Mouse (Mus musculus): ENCODE data around the gene Gpr153. TPM values are rescaled to one million over a fixed set of nuclear protein-coding genes. Genes with fewer than 3 reads are reported as not detected.

Gpr153 gene
- total and polyA plus RNA-seq, 3 experiments = 0.08 TPM; not detected in 2

DNA sequence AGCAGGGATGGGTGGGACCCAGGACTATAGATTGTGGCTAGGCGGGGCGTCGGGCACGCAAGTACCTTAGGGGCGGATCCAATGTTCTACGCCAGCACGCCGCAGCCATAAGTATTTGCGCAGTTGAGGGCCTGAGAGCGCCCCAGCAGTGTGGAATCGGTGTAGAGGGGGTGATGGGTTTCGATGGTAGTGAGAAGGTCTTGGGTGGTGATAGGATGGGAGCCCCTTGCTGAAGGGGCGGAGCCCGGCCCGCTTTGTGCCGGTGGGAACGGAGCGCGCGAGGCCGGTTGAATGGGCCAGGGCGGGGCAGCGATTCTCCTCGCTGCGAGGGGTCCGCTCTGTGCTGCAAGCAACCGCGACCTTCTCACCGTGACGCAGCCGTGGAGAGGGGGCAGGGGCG lies 12.2 kb downstream of the Gpr153 start:
- no peak for TF ChIP-seq ZNF384 (IDR thresholded peaks at IDR 0.05; ENCODE audit: low read depth, low read length)
- no peak for TF ChIP-seq E2F4 (IDR thresholded peaks at IDR 0.05; ENCODE audit: borderline replicate concordance, low read depth, low read length)
- TF ChIP-seq RAD21 (IDR thresholded peaks at IDR 0.05; ENCODE audit: low read depth, low read length) = no peak
- no peak for TF ChIP-seq CTCF (IDR thresholded peaks at IDR 0.05 in 2 of 3, conservative IDR thresholded peaks at IDR 0.05 in 1 of 3; ENCODE audit: control insufficient read depth in 1 of 3, insufficient read depth in 1 of 3, low read depth in 2 of 3, low read length in 3 of 3, poor library complexity in 1 of 3, severe bottlenecking in 1 of 3)
- TF ChIP-seq ELF1 (IDR thresholded peaks at IDR 0.05; ENCODE audit: low read depth, low read length) = no peak
- TF ChIP-seq POLR2AphosphoS5 (IDR thresholded peaks at IDR 0.05; ENCODE audit: borderline replicate concordance, low read depth, low read length) = no peak
- TF ChIP-seq POLR2A (IDR thresholded peaks at IDR 0.05; ENCODE audit: control insufficient read depth in 1 of 2, insufficient read depth in 1 of 2, low read depth in 1 of 2, low read length in 2 of 2, poor library complexity in 1 of 2) = no peak
- no peak for TF ChIP-seq USF1 (IDR thresholded peaks at IDR 0.05; ENCODE audit: low read depth, low read length)
- TF ChIP-seq ETS1 (IDR thresholded peaks at IDR 0.05; ENCODE audit: low read depth, low read length) = no peak
- no peak for TF ChIP-seq TBP (IDR thresholded peaks at IDR 0.05; ENCODE audit: low read depth, low read length)
- no peak for TF ChIP-seq SIN3A (IDR thresholded peaks at IDR 0.05; ENCODE audit: low read length)
- TF ChIP-seq GABPA (IDR thresholded peaks at IDR 0.05; ENCODE audit: low read depth, low read length) = no peak
- no peak for TF ChIP-seq KAT2A (conservative IDR thresholded peaks at IDR 0.05; ENCODE audit: low read depth, low read length)
- no peak for TF ChIP-seq HCFC1 (IDR thresholded peaks at IDR 0.05; ENCODE audit: low read depth, low read length)
- Histone ChIP-seq H3K9me3 (replicated peaks; ENCODE audit: insufficient read depth, low read length) (no peaks in the 10 kb centered on the region), H3K27me3 (ENCODE audit: control insufficient read depth in 1 of 2, insufficient read depth in 2 of 2, low read length in 2 of 2) (no peaks in the 10 kb centered on the region), H3K4me1 (ENCODE audit: control insufficient read depth in 1 of 2, insufficient read depth in 2 of 2, low read length in 2 of 2) (no peaks in the 10 kb centered on the region), H3K79me2 (ENCODE audit: control insufficient read depth, insufficient read depth, low read length, poor library complexity) (no peaks in the 10 kb centered on the region), H3K27ac (ENCODE audit: control insufficient read depth, low read depth, low read length) (no peak overlapping the region), H3K36me3 (ENCODE audit: control insufficient read depth in 1 of 2, insufficient read depth in 2 of 2, low read length in 2 of 2) (no peaks in the 10 kb centered on the region), H3K4me3 (ENCODE audit: control insufficient read depth in 1 of 2, insufficient read depth in 1 of 2, low read depth in 2 of 2, low read length in 2 of 2) (peak overlapping the region; percentile 43 to 48; a peak in 3 of 4 replicates), H3K9ac (ENCODE audit: control insufficient read depth, low read depth, low read length, poor library complexity, severe bottlenecking) (peak overlapping the region; percentile 50)
- DNase-seq (ENCODE audit: low read depth, low spot score) = peak; percentile 65

- no peaks in the 10 kb centered on the region for H3K79me2 ChIP-seq (ENCODE audit: control insufficient read depth, insufficient read depth, low read length, poor library complexity)
- no peaks in the 10 kb centered on the region for H3K9me3 ChIP-seq (replicated peaks; ENCODE audit: insufficient read depth, low read length)
- H3K4me3 ChIP-seq (ENCODE audit: control insufficient read depth in 1 of 2, insufficient read depth in 1 of 2, low read depth in 2 of 2, low read length in 2 of 2) = no peak overlapping the region
- H3K9ac ChIP-seq (ENCODE audit: control insufficient read depth, low read depth, low read length, poor library complexity, severe bottlenecking) = no peak overlapping the region
- no peak for TF ChIP-seq ELF1 (IDR thresholded peaks at IDR 0.05; ENCODE audit: low read depth, low read length)
- no peak for TF ChIP-seq BHLHE40 (IDR thresholded peaks at IDR 0.05; ENCODE audit: borderline replicate concordance, low read depth, low read length)
- TF ChIP-seq MAFK (IDR thresholded peaks at IDR 0.05; ENCODE audit: borderline replicate concordance, low read depth, low read length) = no peak
- TF ChIP-seq RCOR1 (IDR thresholded peaks at IDR 0.05; ENCODE audit: low read depth, low read length) = no peak
- TF ChIP-seq MAZ (IDR thresholded peaks at IDR 0.05; ENCODE audit: low read depth, low read length) = no peak
- 0 out of 2 replicates have a peak, but pooled peaks have one; percentile 36 for TF ChIP-seq MXI1 (IDR thresholded peaks at IDR 0.05; ENCODE audit: low read depth, low read length)
- TF ChIP-seq UBTF (IDR thresholded peaks at IDR 0.05; ENCODE audit: borderline replicate concordance, insufficient read depth, low read depth, low read length) = no peak
- peak; percentile 58 for TF ChIP-seq SIN3A (IDR thresholded peaks at IDR 0.05; ENCODE audit: low read length)
- TF ChIP-seq TCF12 (IDR thresholded peaks at IDR 0.05; ENCODE audit: low read depth, low read length) = no peak
- no peak for TF ChIP-seq POLR2AphosphoS2 (IDR thresholded peaks at IDR 0.05; ENCODE audit: low read length)
- no peak for TF ChIP-seq POLR2AphosphoS5 (IDR thresholded peaks at IDR 0.05; ENCODE audit: borderline replicate concordance, low read depth, low read length)
- TF ChIP-seq MAX (IDR thresholded peaks at IDR 0.05; ENCODE audit: low read length) = no peak
- no peak for TF ChIP-seq EP300 (IDR thresholded peaks at IDR 0.05; ENCODE audit: low read depth in 1 of 2, low read length in 2 of 2)
- TF ChIP-seq POLR2A (IDR thresholded peaks at IDR 0.05; ENCODE audit: control insufficient read depth in 1 of 2, insufficient read depth in 1 of 2, low read depth in 1 of 2, low read length in 2 of 2, poor library complexity in 1 of 2) = no peak
- no peak overlapping the region for H3K27ac ChIP-seq (ENCODE audit: control insufficient read depth, low read depth, low read length)
- no peaks in the 10 kb centered on the region for H3K4me1 ChIP-seq (ENCODE audit: control insufficient read depth in 1 of 2, insufficient read depth in 2 of 2, low read length in 2 of 2)
- no peaks in the 10 kb centered on the region for H3K36me3 ChIP-seq (ENCODE audit: control insufficient read depth in 1 of 2, insufficient read depth in 2 of 2, low read length in 2 of 2)
- DNase-seq (ENCODE audit: low read depth, low spot score) = peak; percentile 60
- H3K27me3 ChIP-seq (ENCODE audit: control insufficient read depth in 1 of 2, insufficient read depth in 2 of 2, low read length in 2 of 2) = no peaks in the 10 kb centered on the region
These were observed 12.9 kb downstream of the Gpr153 start for GRCm38 (mm10) chr4:152286887-152287286.

Measured in MEL (cell line).